Mouse (Mus musculus): Measurements from ENCODE around the gene Gm12185. TPM values are rescaled to one million over a fixed set of nuclear protein-coding genes. Genes with fewer than 3 reads are reported as not detected.
"Not testable (repeated sequence)": the region's sequence is repeated elsewhere in the genome, so short reads cannot be mapped to it uniquely, and the experiment has no call there.

The Gm12185 gene
- polyA plus RNA-seq, 1 experiment from 2014 or later, result not detected

DNA sequence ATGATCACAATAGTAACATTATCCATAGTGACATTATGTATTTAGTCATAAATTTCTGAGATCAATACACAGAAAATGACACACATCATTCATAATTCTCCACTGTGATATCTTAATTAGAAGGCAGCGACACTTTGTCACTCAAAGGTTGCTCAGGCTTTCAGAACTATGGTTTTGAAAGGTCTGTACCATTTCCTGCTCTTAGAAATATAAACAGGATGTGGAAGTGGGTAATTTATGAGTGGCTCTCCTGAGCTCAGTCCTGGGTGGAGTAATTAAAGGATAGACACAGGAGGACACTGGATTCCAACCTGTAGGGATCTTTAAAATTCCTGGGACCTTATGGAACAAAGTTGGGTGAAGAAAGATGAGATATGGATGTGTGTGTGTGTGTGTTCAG lies 58.6 kb downstream of the Gm12185 start:
- not testable (repeated sequence) for H3K4me2 ChIP-seq (ENCODE audit: low read depth, low read length); H3K36me3 ChIP-seq (ENCODE audit: control insufficient read depth, insufficient read depth, low read length); H3K9ac ChIP-seq (ENCODE audit: low read length); H3K9me3 ChIP-seq (replicated peaks; ENCODE audit: control insufficient read depth, low read length); H3K27me3 ChIP-seq (ENCODE audit: control insufficient read depth, insufficient read depth, low read length); ATAC-seq (ENCODE audit: insufficient read depth, low FRiP score); H3K4me3 ChIP-seq (replicated peaks; ENCODE audit: low read length); H3K27ac ChIP-seq (ENCODE audit: low read length); H3K4me1 ChIP-seq (ENCODE audit: control insufficient read depth, insufficient read depth, low read length)
- WGBS, result 54% methylated on average over 1 of the region's 1 CpGs

DNA sequence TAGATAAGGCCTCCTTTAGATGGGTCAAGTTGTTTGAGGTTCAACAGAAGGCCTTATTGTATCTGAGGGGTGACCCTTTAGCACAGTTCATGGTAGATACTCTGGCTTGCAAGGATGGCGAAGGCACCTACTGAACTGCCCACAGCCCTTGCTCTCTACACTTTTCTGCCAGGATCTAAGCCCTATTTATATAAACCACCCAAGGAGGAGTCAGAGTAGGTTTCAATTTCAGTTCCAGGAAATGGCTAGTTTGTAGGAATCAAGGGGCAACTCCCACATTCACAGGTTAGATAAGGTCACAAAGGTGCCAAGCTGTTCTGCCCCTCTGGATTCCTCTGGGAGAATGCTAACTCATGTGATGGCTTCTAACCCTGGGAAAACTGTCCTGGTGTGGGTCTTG lies 64.0 kb downstream of the Gm12185 start:
- not testable (repeated sequence) for H3K4me2 ChIP-seq (ENCODE audit: low read depth, low read length)
- WGBS, result 71% methylated on average over 1 of the region's 1 CpGs

GRCm38 (mm10) chr11:48926437-48926836 lies 65.6 kb downstream of the Gm12185 start:
- not testable (repeated sequence) for H3K9me3 ChIP-seq (replicated peaks; ENCODE audit: control insufficient read depth, low read length); H3K9ac ChIP-seq (ENCODE audit: low read length); ATAC-seq (ENCODE audit: insufficient read depth, low FRiP score); H3K4me3 ChIP-seq (replicated peaks; ENCODE audit: low read length); H3K27me3 ChIP-seq (ENCODE audit: control insufficient read depth, insufficient read depth, low read length); H3K4me1 ChIP-seq (ENCODE audit: control insufficient read depth, insufficient read depth, low read length); H3K27ac ChIP-seq (ENCODE audit: low read length); H3K4me2 ChIP-seq (ENCODE audit: low read depth, low read length); H3K36me3 ChIP-seq (ENCODE audit: control insufficient read depth, insufficient read depth, low read length)

More for the DNA sequence above, 64.0 kb downstream of the Gm12185 start:
- H3K4me3 ChIP-seq (replicated peaks; ENCODE audit: low read length); H3K27me3 ChIP-seq (ENCODE audit: control insufficient read depth, insufficient read depth, low read length); H3K9me3 ChIP-seq (replicated peaks; ENCODE audit: control insufficient read depth, low read length); ATAC-seq (ENCODE audit: insufficient read depth, low FRiP score); H3K36me3 ChIP-seq (ENCODE audit: control insufficient read depth, insufficient read depth, low read length); H3K9ac ChIP-seq (ENCODE audit: low read length); H3K27ac ChIP-seq (ENCODE audit: low read length); H3K4me1 ChIP-seq (ENCODE audit: control insufficient read depth, insufficient read depth, low read length): not testable (repeated sequence)

- H3K9me3 ChIP-seq (replicated peaks; ENCODE audit: control insufficient read depth, low read length); H3K9ac ChIP-seq (ENCODE audit: low read length); ATAC-seq (ENCODE audit: insufficient read depth, low FRiP score); H3K27me3 ChIP-seq (ENCODE audit: control insufficient read depth, insufficient read depth, low read length); H3K4me1 ChIP-seq (ENCODE audit: control insufficient read depth, insufficient read depth, low read length); H3K4me2 ChIP-seq (ENCODE audit: low read depth, low read length); H3K27ac ChIP-seq (ENCODE audit: low read length); H3K36me3 ChIP-seq (ENCODE audit: control insufficient read depth, insufficient read depth, low read length); H3K4me3 ChIP-seq (replicated peaks; ENCODE audit: low read length): not testable (repeated sequence)
- WGBS, result 74% methylated on average over 5 of the region's 5 CpGs
These were observed 68.2 kb downstream of the Gm12185 start for GRCm38 (mm10) chr11:48923818-48924217.

GRCm38 (mm10) chr11:48918380-48918779 lies 73.6 kb downstream of the Gm12185 start:
- H3K9ac ChIP-seq (ENCODE audit: low read length), result no peak overlapping the region

DNA sequence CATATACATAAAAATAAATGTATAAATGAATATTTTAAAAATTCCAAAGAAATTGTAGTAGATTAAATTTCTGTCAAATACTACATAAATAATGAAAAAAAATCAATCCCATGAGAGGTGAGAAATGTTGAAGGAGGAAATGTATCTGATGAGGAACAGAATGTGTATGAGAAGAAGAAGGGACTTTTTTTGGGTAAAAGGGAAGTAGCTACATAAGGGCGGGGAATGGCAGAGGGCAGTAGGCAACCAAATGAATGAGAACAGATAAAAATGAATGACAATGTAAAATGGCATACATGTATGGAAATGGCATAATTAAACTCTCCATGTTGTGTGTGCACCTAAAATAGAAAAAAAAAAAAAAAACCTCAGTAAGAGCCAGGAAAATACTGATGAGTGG lies 78.4 kb downstream of the Gm12185 start:
- Histone ChIP-seq H3K36me3 (ENCODE audit: control insufficient read depth, insufficient read depth, low read length) (no peaks in the 10 kb centered on the region), H3K9me3 (replicated peaks; ENCODE audit: control insufficient read depth, low read length) (no peaks in the 10 kb centered on the region), H3K27me3 (ENCODE audit: control insufficient read depth, insufficient read depth, low read length) (no peaks in the 10 kb centered on the region), H3K4me3 (replicated peaks; ENCODE audit: low read length) (no peak overlapping the region), H3K4me1 (ENCODE audit: control insufficient read depth, insufficient read depth, low read length) (no peaks in the 10 kb centered on the region), H3K9ac (ENCODE audit: low read length) (no peak overlapping the region), H3K27ac (ENCODE audit: low read length) (no peak overlapping the region), H3K4me2 (ENCODE audit: low read depth, low read length) (no peak overlapping the region)
- 90% methylated on average over 1 of the region's 1 CpGs for WGBS
- no peak for ATAC-seq (ENCODE audit: insufficient read depth, low FRiP score)

More at GRCm38 (mm10) chr11:48918380-48918779, 73.6 kb downstream of the Gm12185 start:
- H3K4me3 ChIP-seq (replicated peaks; ENCODE audit: low read length), result no peak overlapping the region
- H3K4me1 ChIP-seq (ENCODE audit: control insufficient read depth, insufficient read depth, low read length), result no peaks in the 10 kb centered on the region
- H3K9me3 ChIP-seq (replicated peaks; ENCODE audit: control insufficient read depth, low read length), result no peaks in the 10 kb centered on the region
- H3K27me3 ChIP-seq (ENCODE audit: control insufficient read depth, insufficient read depth, low read length), result no peaks in the 10 kb centered on the region
- H3K4me2 ChIP-seq (ENCODE audit: low read depth, low read length), result no peak overlapping the region
- H3K27ac ChIP-seq (ENCODE audit: low read length), result no peak overlapping the region
- WGBS, result 66% methylated on average over 3 of the region's 3 CpGs
- no peak for ATAC-seq (ENCODE audit: insufficient read depth, low FRiP score)
- H3K36me3 ChIP-seq (ENCODE audit: control insufficient read depth, insufficient read depth, low read length), result no peaks in the 10 kb centered on the region

DNA sequence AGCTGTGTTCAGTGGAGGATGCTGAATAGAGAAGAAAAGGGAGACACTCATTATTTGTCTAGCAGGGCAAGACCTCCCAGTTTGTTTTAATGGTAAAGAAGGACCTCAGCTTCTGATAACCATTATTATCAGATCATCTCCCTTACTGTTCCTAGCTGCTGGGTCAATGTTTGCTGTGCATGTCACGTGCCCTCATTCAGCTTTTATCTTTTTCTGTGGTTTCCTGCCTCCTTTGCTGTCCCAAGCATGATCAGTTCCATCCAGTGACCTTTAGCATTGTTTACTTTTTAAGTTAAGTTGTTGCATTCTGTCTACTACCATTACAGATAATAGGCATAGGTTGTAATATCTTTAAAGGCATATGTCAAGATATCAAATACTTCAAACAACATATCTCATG lies 83.6 kb downstream of the Gm12185 start:
- H3K36me3 ChIP-seq (ENCODE audit: control insufficient read depth, insufficient read depth, low read length), result no peaks in the 10 kb centered on the region
- no peak for ATAC-seq (ENCODE audit: insufficient read depth, low FRiP score)
- no peaks in the 10 kb centered on the region for H3K27me3 ChIP-seq (ENCODE audit: control insufficient read depth, insufficient read depth, low read length)
- H3K4me3 ChIP-seq (replicated peaks; ENCODE audit: low read length), result no peak overlapping the region
- WGBS, result 32% methylated on average over 1 of the region's 1 CpGs
- H3K4me2 ChIP-seq (ENCODE audit: low read depth, low read length), result no peak overlapping the region
- H3K4me1 ChIP-seq (ENCODE audit: control insufficient read depth, insufficient read depth, low read length), result no peaks in the 10 kb centered on the region
- no peak overlapping the region for H3K27ac ChIP-seq (ENCODE audit: low read length)
- H3K9ac ChIP-seq (ENCODE audit: low read length), result no peak overlapping the region
- H3K9me3 ChIP-seq (replicated peaks; ENCODE audit: control insufficient read depth, low read length), result no peaks in the 10 kb centered on the region

GRCm38 (mm10) chr11:48902021-48902420 lies 90.0 kb downstream of the Gm12185 start, which contains the start of gene Gm5431:
Gene Gm5431 (minus strand): TSS chr11:48902214.
- Histone ChIP-seq H3K4me3 (replicated peaks; ENCODE audit: low read length) (no peak within 1 kb of the TSS), H3K4me2 (ENCODE audit: low read depth, low read length) (no peak within 1 kb of the TSS), H3K9me3 (replicated peaks; ENCODE audit: control insufficient read depth, low read length) (no peaks in the 10 kb centered on the region), H3K9ac (ENCODE audit: low read length) (no peak within 1 kb of the TSS), H3K36me3 (ENCODE audit: control insufficient read depth, insufficient read depth, low read length) (no peaks in the 10 kb centered on the region), H3K27me3 (ENCODE audit: control insufficient read depth, insufficient read depth, low read length) (no peaks in the 10 kb centered on the region), H3K4me1 (ENCODE audit: control insufficient read depth, insufficient read depth, low read length) (no peaks in the 10 kb centered on the region), H3K27ac (ENCODE audit: low read length) (no peak within 1 kb of the TSS)
- ATAC-seq (ENCODE audit: insufficient read depth, low FRiP score), result no peak
- WGBS, result 39% methylated on average over 2 of the region's 2 CpGs

GRCm38 (mm10) chr11:48901567-48901930 lies 90.5 kb downstream of the Gm12185 start:
- ATAC-seq (ENCODE audit: insufficient read depth, low FRiP score); H3K9ac ChIP-seq (ENCODE audit: low read length); H3K27me3 ChIP-seq (ENCODE audit: control insufficient read depth, insufficient read depth, low read length); H3K27ac ChIP-seq (ENCODE audit: low read length); H3K36me3 ChIP-seq (ENCODE audit: control insufficient read depth, insufficient read depth, low read length); H3K9me3 ChIP-seq (replicated peaks; ENCODE audit: control insufficient read depth, low read length); H3K4me3 ChIP-seq (replicated peaks; ENCODE audit: low read length); H3K4me1 ChIP-seq (ENCODE audit: control insufficient read depth, insufficient read depth, low read length); H3K4me2 ChIP-seq (ENCODE audit: low read depth, low read length): not testable (repeated sequence)
- 90% methylated on average over 1 of the region's 1 CpGs for WGBS
